Mouse (Mus musculus) gastrocnemius, postnatal 4 days (tissue): Measurements from ENCODE around the gene Neu3. TPM values are rescaled to one million over a fixed set of nuclear protein-coding genes. Genes with fewer than 3 reads are reported as not detected.
"Not testable (repeated sequence)": the region's sequence is repeated elsewhere in the genome, so short reads cannot be mapped to it uniquely, and the experiment has no call there.

Experiments used
- DNase-seq, 2 experiments: peaks; one replicate each; pipeline ENCODE4 v3.0.0; 2021 to 2022; ENCODE audit warnings: low spot score in 2 of 2, mixed read lengths in 2 of 2
- total RNA-seq, 2 experiments: library from RNA; stranded (reverse); gene quantifications; 2 replicates each; pipeline ENCODE4 v1.2.3; 2021

Gene Neu3
- total RNA-seq, 2 experiments from 2014 or later, result 2.4 to 2.8 TPM

GRCm38 (mm10) chr7:99834314-99834853 is 6.2 kb upstream of the Neu3 start:
- DNase-seq, result no peak

GRCm38 (mm10) chr7:99833846-99834222 is 5.6 kb upstream of the Neu3 start:
- no peak for DNase-seq

- no peak for DNase-seq
Measured at GRCm38 (mm10) chr7:99833115-99833845, 5.1 kb upstream of the Neu3 start.

GRCm38 (mm10) chr7:99826096-99826495 is 2.1 kb downstream of the Neu3 start:
- no peak for DNase-seq

- no peak for DNase-seq
Measured at GRCm38 (mm10) chr7:99825511-99825910, 2.7 kb downstream of the Neu3 start.

- no peak for DNase-seq
Measured at GRCm38 (mm10) chr7:99824649-99825483, 3.4 kb downstream of the Neu3 start.

- DNase-seq, result no peak
Measured at GRCm38 (mm10) chr7:99823045-99823663, 5.1 kb downstream of the Neu3 start.

GRCm38 (mm10) chr7:99822426-99822825 is 5.8 kb downstream of the Neu3 start:
- DNase-seq, result no peak

GRCm38 (mm10) chr7:99821953-99822352 is 6.3 kb downstream of the Neu3 start:
- no peak for DNase-seq

GRCm38 (mm10) chr7:99818181-99818725 is 10.0 kb downstream of the Neu3 start:
- not testable (repeated sequence) for DNase-seq

GRCm38 (mm10) chr7:99813394-99813793 is 14.8 kb downstream of the Neu3 start:
- no peak for DNase-seq

- DNase-seq, result no peak
Measured at GRCm38 (mm10) chr7:99811661-99812060, 16.6 kb downstream of the Neu3 start.

GRCm38 (mm10) chr7:99810814-99811213 is 17.4 kb downstream of the Neu3 start:
- no peak for DNase-seq

GRCm38 (mm10) chr7:99807043-99807442 is 21.2 kb downstream of the Neu3 start:
- DNase-seq, result not testable (repeated sequence)

GRCm38 (mm10) chr7:99805340-99805739 is 22.9 kb downstream of the Neu3 start:
- DNase-seq, result no peak

GRCm38 (mm10) chr7:99804033-99804432 is 24.2 kb downstream of the Neu3 start:
- not testable (repeated sequence) for DNase-seq

- DNase-seq, result no peak
Measured at GRCm38 (mm10) chr7:99803535-99803934, 24.7 kb downstream of the Neu3 start.

- no peak for DNase-seq
Measured at GRCm38 (mm10) chr7:99799118-99799517, 29.1 kb downstream of the Neu3 start.

- DNase-seq, result peak; percentile 47 to 57
Measured at GRCm38 (mm10) chr7:99797911-99798647, 30.1 kb downstream of the Neu3 start.

- DNase-seq, result no peak
Measured at GRCm38 (mm10) chr7:99797261-99797660, 31.0 kb downstream of the Neu3 start.

GRCm38 (mm10) chr7:99796471-99796870 is 31.7 kb downstream of the Neu3 start:
- no peak for DNase-seq
